Mouse (Mus musculus): ENCODE data around the gene Smg1. TPM values are rescaled to one million over a fixed set of nuclear protein-coding genes. Genes with fewer than 3 reads are reported as not detected.

Smg1 gene
- polyA plus RNA-seq, 1 experiment from 2014 or later = 21.8 TPM

- Histone ChIP-seq H3K4me1 (peaks cover 52% of the 10 kb centered on the region), H3K9me3 (no peaks in the 10 kb centered on the region), H3K27me3 (replicated peaks; ENCODE audit: low read depth, poor library complexity, severe bottlenecking) (no peaks in the 10 kb centered on the region), H3K36me3 (replicated peaks) (peaks cover 76% of the 10 kb centered on the region), H3K27ac (replicated peaks) (no peak overlapping the region), H3K4me3 (peak overlapping the region; percentile 99)
- 69% methylated on average over 5 of the region's 5 CpGs for WGBS
- no peak for DNase-seq (ENCODE audit: low spot score)
These were observed 129.8 kb downstream of the Smg1 start for GRCm38 (mm10) chr7:118113541-118114297.

DNA sequence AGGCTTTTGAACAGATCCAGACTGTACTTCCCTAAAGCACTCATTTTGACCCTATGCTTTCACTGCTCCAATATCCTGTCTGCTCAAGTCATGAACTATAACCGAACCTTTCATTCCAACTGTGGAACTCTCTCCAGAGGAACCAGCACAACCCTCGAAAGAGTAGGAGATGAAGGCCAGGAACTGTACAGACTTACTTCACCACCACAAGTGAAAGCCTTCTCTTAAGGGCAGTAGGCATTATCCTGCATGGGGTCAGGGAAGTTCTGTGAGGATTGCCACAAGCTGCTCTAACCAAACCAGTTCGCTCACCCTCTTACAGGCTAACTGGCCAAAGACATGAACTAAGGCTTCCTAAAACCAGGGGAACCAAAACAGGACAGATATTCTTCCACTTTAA is 132.3 kb downstream of the Smg1 start:
- Histone ChIP-seq H3K9me3 (no peaks in the 10 kb centered on the region), H3K4me3 (peak overlapping the region; percentile 99), H3K27me3 (replicated peaks; ENCODE audit: low read depth, poor library complexity, severe bottlenecking) (no peaks in the 10 kb centered on the region), H3K4me1 (peaks cover 43% of the 10 kb centered on the region), H3K27ac (replicated peaks) (no peak overlapping the region), H3K36me3 (replicated peaks) (peaks cover 91% of the 10 kb centered on the region)
- WGBS = 87% methylated on average over 3 of the region's 3 CpGs
- DNase-seq (ENCODE audit: low spot score) = no peak

GRCm38 (mm10) chr7:118107671-118108070 is 135.8 kb downstream of the Smg1 start:
- no peak overlapping the region for H3K27ac ChIP-seq (replicated peaks)
- H3K4me1 ChIP-seq = peaks cover 22% of the 10 kb centered on the region
- no peaks in the 10 kb centered on the region for H3K9me3 ChIP-seq
- no peaks in the 10 kb centered on the region for H3K27me3 ChIP-seq (replicated peaks; ENCODE audit: low read depth, poor library complexity, severe bottlenecking)
- WGBS = 68% methylated on average over 1 of the region's 1 CpGs
- no peak for DNase-seq (ENCODE audit: low spot score)
- peaks cover 84% of the 10 kb centered on the region for H3K36me3 ChIP-seq (replicated peaks)
- H3K4me3 ChIP-seq = no peak overlapping the region

DNA sequence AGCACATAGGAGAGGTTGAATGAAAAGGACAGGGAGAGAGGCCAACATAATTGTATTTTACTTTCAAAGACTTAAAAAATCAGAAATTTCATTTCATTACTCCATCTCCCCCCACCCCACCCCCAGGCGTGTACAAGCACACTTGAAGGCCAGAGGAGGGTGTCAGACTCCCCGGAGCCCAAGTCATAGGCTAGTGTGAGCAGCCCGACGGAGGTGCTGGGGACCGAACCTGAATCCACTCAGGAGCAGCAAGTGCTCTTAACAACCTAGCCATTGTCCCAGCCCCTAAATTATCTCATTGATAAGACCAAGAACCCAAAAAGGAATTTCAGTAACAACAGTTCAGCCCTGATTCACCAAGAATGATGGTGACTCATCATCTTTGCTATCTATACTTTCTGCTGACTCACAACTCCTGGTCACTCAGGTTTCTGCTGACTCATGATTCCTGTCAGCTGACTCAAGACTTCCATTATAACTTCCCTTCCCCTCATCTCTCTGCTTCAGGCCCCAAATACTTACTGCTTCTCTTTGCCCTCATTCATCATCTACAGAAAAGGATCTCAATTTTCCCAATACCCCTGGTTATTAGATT is 138.9 kb downstream of the Smg1 start:
- H3K36me3 ChIP-seq (replicated peaks) = peaks cover 53% of the 10 kb centered on the region
- DNase-seq (ENCODE audit: low spot score) = no peak
- H3K4me1 ChIP-seq = peaks cover 6% of the 10 kb centered on the region; the same call in 1 of the 2 replicates
- no peak overlapping the region for H3K27ac ChIP-seq (replicated peaks)
- no peak overlapping the region for H3K4me3 ChIP-seq
- WGBS = 75% methylated on average over 5 of the region's 5 CpGs
- no peaks in the 10 kb centered on the region for H3K27me3 ChIP-seq (replicated peaks; ENCODE audit: low read depth, poor library complexity, severe bottlenecking)
- H3K9me3 ChIP-seq = no peaks in the 10 kb centered on the region

DNA sequence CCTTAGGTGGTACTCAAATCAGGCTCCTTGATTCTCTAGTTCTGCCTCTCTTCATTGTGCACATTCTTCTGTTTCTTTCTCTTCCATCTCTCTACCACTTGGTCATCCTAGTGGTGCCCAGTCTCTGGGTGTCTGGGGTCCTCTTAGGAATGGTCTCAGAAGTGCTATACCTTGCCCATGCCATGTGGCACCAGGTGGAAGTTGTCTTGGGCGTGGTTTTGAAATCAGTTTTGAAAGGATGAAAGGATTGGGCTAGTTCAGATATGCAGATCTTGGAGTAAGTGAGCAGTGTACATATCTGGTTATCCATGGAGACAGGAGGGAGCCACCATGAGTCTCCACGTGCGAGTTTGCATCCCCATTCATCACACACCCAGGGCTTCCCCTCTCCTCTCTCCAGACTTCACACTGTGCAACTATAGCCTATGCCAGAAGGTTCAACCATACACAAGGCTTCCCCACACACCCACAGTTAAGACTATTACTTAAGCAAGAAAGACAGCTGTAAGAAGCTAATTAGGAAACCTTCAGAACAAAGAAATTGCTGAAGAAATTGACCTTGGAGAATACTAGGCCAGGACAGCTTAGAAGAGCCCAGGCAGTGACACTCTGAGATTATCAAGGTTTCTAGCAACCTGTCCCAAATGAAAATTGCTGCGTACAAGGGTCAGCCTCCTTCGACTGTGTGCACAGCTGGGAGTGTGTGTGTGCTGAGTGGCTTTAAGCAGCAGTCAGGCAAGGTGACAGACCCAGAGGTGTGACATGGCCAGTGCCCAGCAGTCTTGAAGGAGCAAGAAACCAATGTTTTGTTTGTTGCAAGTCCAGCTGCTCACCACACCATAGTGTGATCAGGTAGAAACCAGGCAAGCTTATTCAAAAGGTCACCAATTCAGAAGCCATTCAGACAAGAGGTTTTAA is 139.7 kb downstream of the Smg1 start:
- Histone ChIP-seq H3K36me3 (replicated peaks) (peaks cover 44% of the 10 kb centered on the region), H3K4me1 (peaks cover 6% of the 10 kb centered on the region; the same call in 1 of the 2 replicates), H3K4me3 (no peak overlapping the region), H3K27ac (replicated peaks) (no peak overlapping the region; the same call in 1 of the 2 replicates), H3K9me3 (no peaks in the 10 kb centered on the region), H3K27me3 (replicated peaks; ENCODE audit: low read depth, poor library complexity, severe bottlenecking) (no peaks in the 10 kb centered on the region)
- WGBS = 44% methylated on average over 5 of the region's 5 CpGs
- no peak for DNase-seq (ENCODE audit: low spot score)

DNA sequence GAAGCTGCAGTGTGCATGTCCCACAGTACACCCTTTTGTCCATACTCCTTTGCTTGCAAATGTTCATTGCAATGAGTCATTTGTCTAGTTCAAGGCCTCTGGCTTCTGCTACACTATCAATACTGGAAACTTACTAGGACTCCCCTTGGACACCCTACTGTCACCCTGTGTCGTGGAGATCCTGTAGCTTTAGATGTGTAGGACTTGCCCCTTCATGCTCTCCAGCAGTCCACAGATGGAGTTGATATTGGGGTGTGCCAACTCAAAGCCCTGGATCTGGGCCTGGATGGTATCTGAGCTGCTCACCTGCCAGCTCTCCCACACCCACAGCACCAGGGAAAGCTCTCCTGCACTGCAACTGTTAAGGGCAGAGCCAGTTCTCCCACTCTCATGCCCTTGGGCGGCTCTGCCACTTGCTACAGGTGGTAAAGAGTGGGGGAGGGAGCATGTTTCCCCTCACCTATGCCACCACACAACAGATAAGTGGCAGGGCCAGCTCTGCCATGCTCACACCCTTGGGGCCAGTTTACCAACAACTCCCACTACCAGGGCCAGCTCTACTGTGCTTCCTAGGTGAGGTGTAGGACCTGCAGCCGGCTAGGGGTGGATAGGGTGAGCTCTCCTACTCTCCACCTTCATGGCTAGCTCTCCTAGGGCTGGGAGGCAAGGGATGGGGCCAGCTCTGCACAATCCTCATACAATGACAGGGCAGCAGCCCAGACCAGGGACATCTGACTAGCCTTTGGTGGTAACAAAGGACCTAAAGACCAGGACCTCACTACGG is 140.6 kb downstream of the Smg1 start:
- 46% methylated on average over 4 of the region's 4 CpGs for WGBS
- H3K27ac ChIP-seq (replicated peaks) = no peak overlapping the region; the same call in 1 of the 2 replicates
- no peak for DNase-seq (ENCODE audit: low spot score)
- H3K9me3 ChIP-seq = no peaks in the 10 kb centered on the region
- no peaks in the 10 kb centered on the region for H3K27me3 ChIP-seq (replicated peaks; ENCODE audit: low read depth, poor library complexity, severe bottlenecking)
- H3K4me3 ChIP-seq = no peak overlapping the region
- H3K4me1 ChIP-seq = peaks cover 7% of the 10 kb centered on the region; the same call in 1 of the 2 replicates
- H3K36me3 ChIP-seq (replicated peaks) = peaks cover 36% of the 10 kb centered on the region

DNA sequence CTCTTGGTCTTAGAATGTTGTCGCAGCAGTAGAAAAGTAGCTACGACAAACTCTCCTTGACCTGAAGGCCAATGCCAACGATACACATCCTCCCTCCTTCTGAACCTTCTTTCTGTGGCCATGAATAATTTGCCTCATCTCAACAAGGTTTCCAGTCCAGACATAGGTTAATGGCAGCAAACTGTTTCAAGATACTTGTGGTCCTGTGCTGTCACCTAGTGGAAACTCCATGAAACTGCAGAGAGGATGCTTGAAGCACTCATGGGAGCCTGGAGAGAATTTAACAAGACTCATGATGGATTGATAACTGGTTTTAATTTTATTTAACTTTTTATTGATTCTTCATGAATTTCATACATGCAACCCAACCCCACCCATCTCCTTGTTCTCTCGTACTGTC is 141.2 kb downstream of the Smg1 start:
- Histone ChIP-seq H3K36me3 (replicated peaks) (peaks cover 29% of the 10 kb centered on the region), H3K27ac (replicated peaks) (no peak overlapping the region), H3K27me3 (replicated peaks; ENCODE audit: low read depth, poor library complexity, severe bottlenecking) (no peaks in the 10 kb centered on the region), H3K4me1 (peaks cover 9% of the 10 kb centered on the region; the same call in 1 of the 2 replicates), H3K9me3 (no peaks in the 10 kb centered on the region), H3K4me3 (no peak overlapping the region)
- 53% methylated on average over 4 of the region's 4 CpGs for WGBS
- peak; percentile 46 for DNase-seq (ENCODE audit: low spot score)

GRCm38 (mm10) chr7:118097615-118098014 is 145.9 kb downstream of the Smg1 start:
- 71% methylated on average over 7 of the region's 7 CpGs for WGBS
- Histone ChIP-seq H3K9me3 (no peaks in the 10 kb centered on the region), H3K27me3 (replicated peaks; ENCODE audit: low read depth, poor library complexity, severe bottlenecking) (no peaks in the 10 kb centered on the region), H3K4me1 (peaks cover 6% of the 10 kb centered on the region; the same call in 1 of the 2 replicates), H3K36me3 (replicated peaks) (no peaks in the 10 kb centered on the region), H3K4me3 (no peak overlapping the region), H3K27ac (replicated peaks) (no peak overlapping the region)
- no peak for DNase-seq (ENCODE audit: low spot score)

Other genes starting within 250 kb of the Smg1 start
- gene Rps15a, start 127.5 kb downstream of the Smg1 start, polyA plus RNA-seq (2016; fragmentation: Nextera tagmentation; extraction: Ambion mirVana) = 678 and 708 TPM in 2 replicates
- 439 and 453 TPM in 2 replicates for gene Arl6ip1, start 114.0 kb downstream of the Smg1 start, polyA plus RNA-seq (2016; fragmentation: Nextera tagmentation; extraction: Ambion mirVana)
- 1.7 and 1.9 TPM in 2 replicates for gene Syt17, start 204.6 kb upstream of the Smg1 start, polyA plus RNA-seq (2016; fragmentation: Nextera tagmentation; extraction: Ambion mirVana)
- 1.3 and 1.6 TPM in 2 replicates for gene Itpripl2, start 248.3 kb upstream of the Smg1 start, polyA plus RNA-seq (2016; fragmentation: Nextera tagmentation; extraction: Ambion mirVana)